Mouse (Mus musculus) stomach, adult 2 months (tissue): ENCODE measurements around the gene Ifna1. TPM values are rescaled to one million over a fixed set of nuclear protein-coding genes. Genes with fewer than 3 reads are reported as not detected.

Experiments
- polyA plus RNA-seq: library from polyadenylated mRNA; depleted of rRNA; stranded (reverse); fragments of >200 nt; gene quantifications from 2 replicates; pipeline ENCODE4 v1.2.3, GENCODE M21; 2012; rRNA removed

Ifna1 gene
- polyA plus RNA-seq = not detected in 2 replicates

DNA sequence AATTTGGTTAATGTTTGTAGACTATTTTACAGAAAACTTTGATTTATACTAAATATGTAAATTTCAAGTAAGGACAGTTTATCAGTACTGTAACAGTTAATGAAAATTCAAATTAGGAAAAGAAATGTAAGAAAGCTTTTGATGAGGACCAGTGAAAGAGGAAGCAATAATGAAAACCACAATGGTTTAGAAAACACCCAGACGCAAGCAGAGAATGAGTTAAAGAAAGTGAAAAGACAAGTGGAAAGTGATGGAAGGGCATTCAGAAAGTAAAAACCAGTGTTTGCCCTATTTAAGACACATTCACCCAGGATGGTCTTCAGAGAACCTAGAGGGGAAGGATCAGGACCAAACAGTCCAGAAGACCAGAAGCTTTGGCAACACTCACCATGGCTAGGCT lies at the start of gene Ifna1:
Ifna1 (plus strand) TSS at position 390 of the 400 bp plus-strand sequence.

DNA sequence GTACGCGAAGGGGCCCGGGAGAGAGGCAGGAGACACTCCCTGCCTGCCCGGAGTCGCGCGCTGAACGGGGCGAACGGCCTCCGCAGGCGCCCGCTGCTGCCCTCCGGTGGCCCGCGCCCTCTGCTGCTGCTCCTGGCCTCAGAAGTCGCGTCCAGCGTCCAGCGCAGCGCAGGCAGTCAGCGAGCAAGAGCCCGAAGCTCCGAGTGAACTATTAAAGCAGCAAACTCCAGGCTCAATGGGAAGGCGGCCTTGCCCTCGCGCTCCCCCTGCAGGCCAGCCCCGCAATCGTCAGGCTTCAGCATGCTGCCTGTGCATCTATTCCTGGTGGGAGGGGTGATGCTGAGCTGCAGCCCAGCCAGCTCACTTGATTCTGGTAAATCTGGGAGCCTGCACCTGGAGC lies 46.9 kb upstream of the Ifna1 start, which contains the start of gene Gm13287:
Gm13287 (plus strand) TSS at position 301 of the 400 bp plus-strand sequence.

DNA sequence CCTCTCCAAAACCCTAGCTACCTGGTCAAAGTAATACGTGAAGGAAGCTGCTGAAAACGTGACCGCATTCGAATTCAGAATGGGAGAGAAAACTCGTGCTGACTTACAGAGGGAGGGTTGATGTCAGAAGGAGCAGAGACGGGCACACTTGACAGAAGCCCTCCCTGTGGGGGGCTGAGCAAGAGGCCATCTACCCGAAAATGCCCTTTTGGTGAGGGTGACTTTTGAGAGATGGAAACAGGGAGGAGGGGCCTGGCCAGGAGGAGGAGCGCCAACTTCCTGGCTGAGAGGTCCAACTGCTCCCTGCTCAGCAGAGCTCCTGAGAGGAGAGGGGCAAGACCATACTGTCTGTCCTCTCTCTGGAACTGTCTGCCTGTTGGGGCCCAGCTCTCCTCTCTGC lies 44.7 kb upstream of the Ifna1 start, which contains the start of gene Gm13288:
Gm13288 (plus strand) TSS at position 301 of the 400 bp plus-strand sequence.

DNA sequence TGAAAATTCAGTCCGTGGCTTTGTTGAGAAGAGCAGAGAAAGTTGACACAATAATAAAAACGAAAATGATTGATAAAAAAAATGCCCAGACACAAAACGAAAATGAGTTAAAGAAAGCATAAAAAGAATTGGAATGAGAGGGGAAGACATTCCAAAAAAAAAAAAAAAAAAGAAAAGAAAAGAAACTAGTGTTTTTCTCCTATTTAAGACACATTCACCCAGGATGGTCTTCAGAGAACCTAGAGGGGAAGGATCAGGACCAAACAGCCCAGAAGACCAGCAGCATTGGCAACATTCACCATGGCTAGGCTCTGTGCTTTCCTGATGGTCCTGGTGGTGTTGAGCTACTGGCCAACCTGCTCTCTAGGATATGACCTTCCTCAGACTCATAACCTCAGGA lies 34.0 kb upstream of the Ifna1 start, which contains the start of gene Ifna7:
Ifna7 (plus strand) TSS at position 301 of the 400 bp plus-strand sequence.

DNA sequence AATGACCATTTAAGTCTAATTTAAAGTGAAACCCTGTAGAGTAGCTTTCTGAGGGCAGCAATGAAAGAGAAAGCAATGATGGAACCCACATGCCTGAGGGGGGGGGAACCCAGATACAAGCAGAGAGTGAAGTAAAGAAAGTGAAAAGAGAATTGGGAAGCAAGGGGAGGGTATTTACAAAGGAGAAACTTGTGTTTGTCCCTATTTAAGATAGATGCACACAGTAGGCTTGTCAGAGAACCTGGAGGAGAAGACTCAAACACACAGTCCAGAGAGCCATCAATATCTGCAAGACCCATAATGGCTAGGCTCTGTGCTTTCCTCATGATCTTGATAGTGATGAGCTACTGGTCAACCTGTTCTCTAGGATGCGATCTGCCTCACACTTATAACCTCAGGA lies 30.2 kb upstream of the Ifna1 start, which contains the start of gene Ifna11:
Ifna11 (plus strand) TSS at position 301 of the 400 bp plus-strand sequence.

DNA sequence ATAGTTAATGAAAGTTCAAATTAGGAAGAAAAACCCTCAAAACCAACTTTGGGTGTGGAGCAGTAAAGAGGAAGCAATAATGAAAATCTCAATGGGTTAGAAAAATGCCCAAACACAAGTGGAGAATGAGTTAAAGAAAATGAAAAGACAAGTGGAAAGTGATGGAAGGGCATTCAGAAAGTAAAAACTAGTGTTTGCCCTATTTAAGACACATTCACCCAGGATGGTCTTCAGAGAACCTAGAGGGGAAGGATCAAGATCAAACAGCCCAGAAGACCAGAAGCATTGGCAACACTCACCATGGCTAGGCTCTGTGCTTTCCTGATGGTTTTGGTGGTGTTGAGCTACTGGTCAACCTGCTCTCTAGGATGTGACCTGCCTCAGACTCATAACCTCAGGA lies 22.8 kb upstream of the Ifna1 start, which contains the start of gene Ifna6:
Ifna6 (plus strand) TSS at position 301 of the 400 bp plus-strand sequence.

DNA sequence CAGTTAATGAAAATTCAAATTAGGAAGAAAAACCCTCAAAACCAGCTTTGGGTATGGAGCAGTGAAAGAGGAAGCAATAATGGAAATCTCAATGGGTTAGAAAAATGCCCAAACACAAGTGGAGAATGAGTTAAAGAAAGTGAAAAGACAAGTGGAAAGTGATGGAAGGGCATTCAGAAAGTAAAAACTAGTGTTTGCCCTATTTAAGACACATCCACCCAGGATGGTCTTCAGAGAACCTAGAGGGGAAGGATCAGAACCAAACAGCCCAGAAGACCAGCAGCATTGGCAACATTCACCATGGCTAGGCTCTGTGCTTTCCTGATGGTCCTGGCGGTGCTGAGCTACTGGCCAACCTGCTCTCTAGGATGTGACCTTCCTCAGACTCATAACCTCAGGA lies 14.7 kb upstream of the Ifna1 start, which contains the start of gene Ifna5:
Ifna5 (plus strand) TSS at position 301 of the 400 bp plus-strand sequence.

DNA sequence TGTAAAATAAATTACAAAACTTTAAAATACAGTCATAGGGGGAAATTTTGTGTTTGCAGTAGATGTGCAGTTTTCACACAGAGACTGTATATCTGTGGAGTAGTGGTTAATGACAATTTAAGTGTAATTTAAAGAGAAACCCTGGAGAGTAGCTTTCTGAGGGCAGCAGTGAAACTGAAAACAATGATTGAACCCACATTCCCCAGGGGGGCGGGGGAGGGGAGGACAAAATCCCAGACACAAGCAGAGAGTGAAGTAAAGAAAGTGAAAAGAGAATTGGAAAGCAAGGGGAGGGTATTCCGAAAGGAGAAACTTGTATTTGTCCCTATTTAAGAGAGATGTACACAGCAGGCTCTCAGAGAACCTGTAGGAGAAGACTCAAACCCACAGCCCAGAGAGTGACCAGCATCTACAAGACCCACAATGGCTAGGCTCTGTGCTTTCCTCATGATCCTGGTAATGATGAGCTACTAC lies 8.4 kb upstream of the Ifna1 start, which contains the start of gene Ifna4:
Ifna4 (plus strand) TSS at position 424 of the 474 bp plus-strand sequence.

DNA sequence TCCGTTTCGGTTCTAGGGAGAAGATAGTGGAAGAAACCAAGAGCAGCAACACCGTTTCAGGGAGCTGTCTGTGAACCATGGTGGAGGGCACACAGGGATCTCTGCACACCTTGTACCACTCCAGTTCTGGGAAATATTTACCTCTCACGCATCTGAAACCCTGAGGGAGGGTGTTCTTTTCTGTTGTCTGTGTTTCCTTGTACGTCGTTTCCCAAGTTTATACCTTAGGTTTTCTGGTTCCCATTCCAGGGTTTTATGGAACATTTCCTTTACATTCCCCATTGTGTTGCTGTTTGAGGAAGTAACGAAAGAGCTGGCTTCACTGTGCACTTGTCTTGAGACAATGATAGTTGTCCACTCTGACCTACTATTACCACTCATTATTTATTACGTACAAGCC lies 30.2 kb downstream of the Ifna1 start, which contains the start of gene Ifne:
Ifne (minus strand) TSS at position 101 of the 400 bp plus-strand sequence.

Other genes with a start within 250 kb of the Ifna1 start
- gene Ifna12, start 246.7 kb upstream of the Ifna1 start, polyA plus RNA-seq = not detected in 2 replicates
- gene C87499, start 215.7 kb upstream of the Ifna1 start, polyA plus RNA-seq = not detected in 2 replicates
- not detected in 2 replicates for gene Ifna13, start 205.6 kb upstream of the Ifna1 start, polyA plus RNA-seq
- not detected in 2 replicates for gene Ifna16, start 173.2 kb upstream of the Ifna1 start, polyA plus RNA-seq
- gene Ifna2, start 166.2 kb upstream of the Ifna1 start, polyA plus RNA-seq = not detected in 2 replicates
- gene Ifnab, start 158.7 kb upstream of the Ifna1 start, polyA plus RNA-seq = not detected in 2 replicates
- gene Gm26566, start 128.3 kb upstream of the Ifna1 start, polyA plus RNA-seq = 0.30 TPM in 1 of 2 replicates, not detected in the other
- gene Klhl9, start 127.6 kb upstream of the Ifna1 start, polyA plus RNA-seq = 3.6 and 6.2 TPM in 2 replicates
- gene Gm13271, start 95.2 kb upstream of the Ifna1 start, polyA plus RNA-seq = not detected in 2 replicates
- not detected in 2 replicates for gene Gm13283, start 90.0 kb upstream of the Ifna1 start, polyA plus RNA-seq
- 0.08 TPM in 1 of 2 replicates, not detected in the other for gene Gm13290, start 76.3 kb upstream of the Ifna1 start, polyA plus RNA-seq
- gene Gm13289, start 73.2 kb upstream of the Ifna1 start, polyA plus RNA-seq = not detected in 2 replicates
- gene Gm13272, start 70.2 kb upstream of the Ifna1 start, polyA plus RNA-seq = not detected in 2 replicates
- not detected in 2 replicates for gene Ifnz, start 68.0 kb upstream of the Ifna1 start, polyA plus RNA-seq
- not detected in 2 replicates for gene Gm13276, start 64.4 kb upstream of the Ifna1 start, polyA plus RNA-seq
- gene Gm13277, start 61.5 kb upstream of the Ifna1 start, polyA plus RNA-seq = not detected in 2 replicates
- not detected in 2 replicates for gene Gm13278, start 58.5 kb upstream of the Ifna1 start, polyA plus RNA-seq
- not detected in 2 replicates for gene Gm13275, start 55.6 kb upstream of the Ifna1 start, polyA plus RNA-seq
- gene Gm13279, start 52.7 kb upstream of the Ifna1 start, polyA plus RNA-seq = not detected in 2 replicates
- not detected in 2 replicates for gene Gm13285, start 50.4 kb upstream of the Ifna1 start, polyA plus RNA-seq
- not detected in 2 replicates for gene Gm13287, start 46.8 kb upstream of the Ifna1 start, polyA plus RNA-seq
- not detected in 2 replicates for gene Gm13288, start 44.6 kb upstream of the Ifna1 start, polyA plus RNA-seq
- not detected in 2 replicates for gene Ifna7, start 33.9 kb upstream of the Ifna1 start, polyA plus RNA-seq
- gene Ifna11, start 30.1 kb upstream of the Ifna1 start, polyA plus RNA-seq = not detected in 2 replicates
- not detected in 2 replicates for gene Ifna6, start 22.7 kb upstream of the Ifna1 start, polyA plus RNA-seq
- not detected in 2 replicates for gene Ifna5, start 14.6 kb upstream of the Ifna1 start, polyA plus RNA-seq
- gene Ifna4, start 8.2 kb upstream of the Ifna1 start, polyA plus RNA-seq = not detected in 2 replicates
- 0.12 TPM in 1 of 2 replicates, not detected in the other for gene Ifne, start 30.1 kb downstream of the Ifna1 start, polyA plus RNA-seq